Mouse (Mus musculus): ENCODE data around the gene Gsn. TPM values are rescaled to one million over a fixed set of nuclear protein-coding genes. Genes with fewer than 3 reads are reported as not detected.
A peak's percentile ranks its signal among the peaks of the same experiment; 100 is the strongest.

The Gsn gene
- 804 and 896 TPM in 2 replicates for polyA plus RNA-seq (2012; ENCODE audit: insufficient read depth, insufficient read length, missing spikeins)

- H3K4me1 ChIP-seq (ENCODE audit: control insufficient read depth, insufficient read depth, insufficient read length, low read length), result no peaks in the 10 kb centered on the region
- H3K27ac ChIP-seq (replicated peaks; ENCODE audit: low read depth, low read length), result no peak within 1 kb of the TSS
- peak within 1 kb of the TSS; percentile 62 for H3K4me3 ChIP-seq (ENCODE audit: insufficient read depth, low read depth, low read length)
These were observed at the start of gene Gsn for GRCm38 (mm10) chr2:35255885-35256833. Gene Gsn, plus strand, starts transcription at chr2:35256380.

- H3K27ac ChIP-seq (replicated peaks; ENCODE audit: low read depth, low read length), result no peak overlapping the region
- H3K4me3 ChIP-seq (ENCODE audit: insufficient read depth, low read depth, low read length), result no peak overlapping the region
- no peaks in the 10 kb centered on the region for H3K4me1 ChIP-seq (ENCODE audit: control insufficient read depth, insufficient read depth, insufficient read length, low read length)
These were observed 49.4 kb upstream of the Gsn start for GRCm38 (mm10) chr2:35206761-35207160.

GRCm38 (mm10) chr2:35208054-35208453, 48.1 kb upstream of the Gsn start:
- H3K27ac ChIP-seq (replicated peaks; ENCODE audit: low read depth, low read length), result no peak overlapping the region
- H3K4me3 ChIP-seq (ENCODE audit: insufficient read depth, low read depth, low read length), result no peak overlapping the region
- no peaks in the 10 kb centered on the region for H3K4me1 ChIP-seq (ENCODE audit: control insufficient read depth, insufficient read depth, insufficient read length, low read length)

- no peak overlapping the region for H3K27ac ChIP-seq (replicated peaks; ENCODE audit: low read depth, low read length)
- no peak overlapping the region for H3K4me3 ChIP-seq (ENCODE audit: insufficient read depth, low read depth, low read length)
- H3K4me1 ChIP-seq (ENCODE audit: control insufficient read depth, insufficient read depth, insufficient read length, low read length), result no peaks in the 10 kb centered on the region
These were observed 47.1 kb upstream of the Gsn start for GRCm38 (mm10) chr2:35208931-35209665.

GRCm38 (mm10) chr2:35211681-35212080, 44.5 kb upstream of the Gsn start:
- Histone ChIP-seq H3K4me1 (ENCODE audit: control insufficient read depth, insufficient read depth, insufficient read length, low read length) (no peaks in the 10 kb centered on the region), H3K4me3 (ENCODE audit: insufficient read depth, low read depth, low read length) (no peak overlapping the region), H3K27ac (replicated peaks; ENCODE audit: low read depth, low read length) (no peak overlapping the region)

- H3K4me3 ChIP-seq (ENCODE audit: insufficient read depth, low read depth, low read length), result no peak overlapping the region
- no peak overlapping the region for H3K27ac ChIP-seq (replicated peaks; ENCODE audit: low read depth, low read length)
- H3K4me1 ChIP-seq (ENCODE audit: control insufficient read depth, insufficient read depth, insufficient read length, low read length), result no peaks in the 10 kb centered on the region
These were observed 42.8 kb upstream of the Gsn start for GRCm38 (mm10) chr2:35213345-35213910.

GRCm38 (mm10) chr2:35214881-35215358, 41.3 kb upstream of the Gsn start:
- Histone ChIP-seq H3K27ac (replicated peaks; ENCODE audit: low read depth, low read length) (no peak overlapping the region), H3K4me3 (ENCODE audit: insufficient read depth, low read depth, low read length) (peak overlapping the region; percentile 35; the same call in 1 of the 2 replicates), H3K4me1 (ENCODE audit: control insufficient read depth, insufficient read depth, insufficient read length, low read length) (no peaks in the 10 kb centered on the region)

GRCm38 (mm10) chr2:35215363-35215762, 40.8 kb upstream of the Gsn start:
- H3K4me1 ChIP-seq (ENCODE audit: control insufficient read depth, insufficient read depth, insufficient read length, low read length), result no peaks in the 10 kb centered on the region
- H3K27ac ChIP-seq (replicated peaks; ENCODE audit: low read depth, low read length), result no peak overlapping the region
- H3K4me3 ChIP-seq (ENCODE audit: insufficient read depth, low read depth, low read length), result no peak overlapping the region

- Histone ChIP-seq H3K4me3 (ENCODE audit: insufficient read depth, low read depth, low read length) (no peak overlapping the region), H3K4me1 (ENCODE audit: control insufficient read depth, insufficient read depth, insufficient read length, low read length) (no peaks in the 10 kb centered on the region), H3K27ac (replicated peaks; ENCODE audit: low read depth, low read length) (no peak overlapping the region)
These were observed 39.5 kb upstream of the Gsn start for GRCm38 (mm10) chr2:35216701-35217100.

- no peak overlapping the region for H3K27ac ChIP-seq (replicated peaks; ENCODE audit: low read depth, low read length)
- no peak overlapping the region for H3K4me3 ChIP-seq (ENCODE audit: insufficient read depth, low read depth, low read length)
- no peaks in the 10 kb centered on the region for H3K4me1 ChIP-seq (ENCODE audit: control insufficient read depth, insufficient read depth, insufficient read length, low read length)
These were observed 37.4 kb upstream of the Gsn start for GRCm38 (mm10) chr2:35218736-35219135.

GRCm38 (mm10) chr2:35222822-35223391, 33.3 kb upstream of the Gsn start:
- Histone ChIP-seq H3K4me3 (ENCODE audit: insufficient read depth, low read depth, low read length) (no peak overlapping the region), H3K4me1 (ENCODE audit: control insufficient read depth, insufficient read depth, insufficient read length, low read length) (no peaks in the 10 kb centered on the region), H3K27ac (replicated peaks; ENCODE audit: low read depth, low read length) (no peak overlapping the region)

GRCm38 (mm10) chr2:35224285-35224684, 31.9 kb upstream of the Gsn start:
- Histone ChIP-seq H3K27ac (replicated peaks; ENCODE audit: low read depth, low read length) (no peak overlapping the region), H3K4me3 (ENCODE audit: insufficient read depth, low read depth, low read length) (no peak overlapping the region)

GRCm38 (mm10) chr2:35228145-35228544, 28.0 kb upstream of the Gsn start:
- no peak overlapping the region for H3K4me3 ChIP-seq (ENCODE audit: insufficient read depth, low read depth, low read length)
- H3K4me1 ChIP-seq (ENCODE audit: control insufficient read depth, insufficient read depth, insufficient read length, low read length), result no peaks in the 10 kb centered on the region
- H3K27ac ChIP-seq (replicated peaks; ENCODE audit: low read depth, low read length), result no peak overlapping the region

More at GRCm38 (mm10) chr2:35224285-35224684, 31.9 kb upstream of the Gsn start:
- H3K4me1 ChIP-seq (ENCODE audit: control insufficient read depth, insufficient read depth, insufficient read length, low read length), result no peaks in the 10 kb centered on the region

GRCm38 (mm10) chr2:35230215-35230614, 26.0 kb upstream of the Gsn start:
- no peaks in the 10 kb centered on the region for H3K4me1 ChIP-seq (ENCODE audit: control insufficient read depth, insufficient read depth, insufficient read length, low read length)
- no peak overlapping the region for H3K4me3 ChIP-seq (ENCODE audit: insufficient read depth, low read depth, low read length)
- H3K27ac ChIP-seq (replicated peaks; ENCODE audit: low read depth, low read length), result no peak overlapping the region

GRCm38 (mm10) chr2:35231871-35232270, 24.3 kb upstream of the Gsn start:
- H3K27ac ChIP-seq (replicated peaks; ENCODE audit: low read depth, low read length), result no peak overlapping the region
- no peaks in the 10 kb centered on the region for H3K4me1 ChIP-seq (ENCODE audit: control insufficient read depth, insufficient read depth, insufficient read length, low read length)
- H3K4me3 ChIP-seq (ENCODE audit: insufficient read depth, low read depth, low read length), result no peak overlapping the region
